Mouse (Mus musculus) liver, postnatal 0 days (tissue): ENCODE measurements at regions not wholly inside any gene's neighbourhood (a gene's known extent, or its start where the extent isn't known, plus 50 kb on each side); places are given as distances from the start of the nearest gene placed in this dataset.

ENCODE experiments used
- CTCF ChIP-seq: sonication (generic); IDR thresholded peaks from 2 replicates; pipeline ENCODE4 v1.5.1; 2016; ENCODE audit warnings: antibody characterized with exemption, low read depth
- EP300 ChIP-seq: IDR thresholded peaks from 2 replicates; pipeline ENCODE4 v1.6.1; 2016; ENCODE audit warnings: antibody characterized with exemption, low read depth, mild to moderate bottlenecking

- TF ChIP-seq CTCF (no peak), EP300 (no peak)
Measured at GRCm38 (mm10) chr10:99349125-99349716, 86.2 kb downstream of the Dusp6 start.
